Mouse (Mus musculus) cerebellum, adult 18-20 months (tissue): ENCODE data around the gene Tyk2.

Experiments
- DNase-seq, 2 experiments: peaks; one replicate each; pipeline ENCODE4 v3.0.0; 2021

Tyk2 gene

DNA sequence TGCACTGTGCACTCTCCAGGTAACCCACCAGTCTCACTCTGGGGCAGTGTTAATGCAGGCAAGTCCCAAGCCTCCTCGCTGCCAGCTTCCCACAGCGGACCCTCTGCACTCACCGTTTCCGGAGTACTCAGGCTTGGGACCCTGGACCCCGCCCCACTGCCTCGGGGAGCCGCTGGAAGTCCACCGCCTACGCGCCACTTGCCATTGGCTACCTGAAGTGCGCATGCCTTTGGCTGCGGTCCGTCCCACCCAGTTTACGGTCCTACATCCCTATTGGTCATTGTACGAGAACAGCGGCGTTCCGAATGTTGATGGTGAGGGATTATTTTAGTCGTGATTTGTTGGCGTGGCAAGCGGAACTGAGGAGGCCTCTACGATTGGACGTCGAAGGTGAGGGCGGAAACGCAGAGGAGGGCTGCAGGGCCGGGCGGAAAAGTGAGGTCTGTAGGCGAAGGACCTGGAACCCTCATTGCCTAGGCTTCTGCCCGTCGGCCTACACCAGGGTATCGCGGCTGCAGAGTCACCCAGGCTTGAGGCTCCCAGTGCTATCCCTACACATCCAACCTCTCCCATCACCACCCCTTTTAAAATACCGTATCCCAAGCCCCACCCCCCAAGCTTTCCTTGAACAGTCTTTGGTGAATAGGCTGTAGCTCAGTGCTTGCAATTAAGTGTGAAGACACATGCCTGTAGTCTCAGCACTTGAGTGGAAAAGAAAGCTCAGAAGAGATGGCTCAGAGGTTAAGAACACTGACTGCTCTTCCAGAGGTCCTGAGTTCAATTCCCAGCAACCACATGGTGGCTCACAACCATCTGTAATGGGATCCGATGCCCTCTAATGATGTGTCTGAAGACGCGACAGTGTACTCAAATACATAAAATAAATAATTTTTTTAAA is at the start of gene Tyk2:
Gene Tyk2, minus strand, starts transcription at position 185 of the 898 bp plus-strand sequence.
- DNase-seq, result peak; percentile 87 to 96

DNA sequence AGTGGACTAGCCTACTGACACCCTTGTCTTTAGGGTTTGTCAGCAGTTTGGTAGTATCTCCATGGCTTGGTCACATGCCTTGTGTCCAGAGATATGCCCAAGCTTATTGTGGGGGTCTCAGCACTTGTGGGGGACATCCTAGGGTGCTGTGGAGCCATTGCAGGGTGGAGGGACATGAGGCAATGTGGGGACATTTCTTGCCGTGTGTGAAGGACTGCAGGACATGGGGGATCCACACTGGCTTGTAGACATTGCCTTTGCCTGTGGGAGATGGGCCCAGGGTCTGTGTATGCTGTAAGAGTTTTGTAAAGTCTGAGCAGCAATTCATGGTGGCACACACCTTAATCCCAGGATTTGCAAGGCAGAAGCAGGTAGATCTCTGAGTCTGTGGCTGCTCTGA is 49.8 kb upstream of the Tyk2 start:
- no peak for DNase-seq

DNA sequence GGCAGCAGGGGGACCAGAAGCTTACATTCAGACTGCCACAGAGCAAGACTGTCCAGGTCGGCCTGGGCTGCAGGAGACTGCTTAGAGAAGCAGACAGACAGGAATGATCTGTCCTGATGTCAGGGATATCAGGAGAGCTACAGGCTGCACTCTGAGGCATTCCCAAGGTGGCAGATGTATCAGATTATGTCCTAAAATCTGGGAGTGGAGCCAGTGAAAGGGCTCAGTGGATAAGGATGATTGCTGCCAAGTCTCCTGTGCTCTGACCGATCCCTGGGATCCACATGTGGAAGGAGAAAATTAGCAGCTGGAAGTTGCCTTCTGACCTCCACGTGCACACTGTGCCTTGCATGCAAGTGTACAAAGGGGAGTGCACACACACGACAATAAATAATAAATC is 49.4 kb upstream of the Tyk2 start:
- no peak for DNase-seq

DNA sequence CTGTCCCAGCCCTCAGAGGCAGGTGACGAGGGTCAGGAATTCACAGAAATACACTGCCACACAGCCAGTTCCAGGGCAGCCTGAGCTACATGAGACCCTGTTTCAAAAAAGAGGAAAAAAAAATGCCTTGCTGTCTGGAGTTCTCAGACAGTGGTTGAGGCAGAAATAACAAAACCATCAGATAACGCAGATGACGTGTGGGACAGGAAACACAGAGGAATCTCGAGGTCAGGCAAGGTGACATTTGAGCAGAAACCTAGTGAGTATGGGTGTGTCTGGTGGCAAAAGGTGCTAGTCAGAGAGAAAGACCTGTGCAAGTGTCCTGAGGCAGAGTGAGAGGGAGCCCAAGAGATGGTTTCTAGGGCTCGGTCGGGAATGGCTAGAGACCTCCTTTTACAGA is 41.3 kb upstream of the Tyk2 start:
- DNase-seq, result no peak

DNA sequence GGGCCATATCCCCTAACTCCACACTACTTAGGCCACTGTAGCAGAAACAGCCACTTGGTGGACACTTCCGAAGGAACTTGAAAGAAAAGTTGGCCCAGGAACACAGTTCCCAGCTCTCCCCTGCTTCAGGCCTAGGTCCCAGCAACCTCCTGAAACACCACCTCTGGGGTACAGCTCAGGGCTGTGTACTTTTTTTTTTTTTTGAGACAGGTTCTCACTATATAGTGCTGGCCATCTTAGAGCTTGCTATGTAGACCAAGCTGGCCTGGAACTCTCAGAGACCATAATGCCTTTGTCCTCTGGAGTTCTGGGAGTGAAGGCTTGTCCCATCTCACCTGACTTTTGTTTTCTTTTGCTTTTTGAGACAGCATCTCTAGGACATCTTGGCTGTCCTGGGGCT is 38.1 kb upstream of the Tyk2 start:
- no peak for DNase-seq

DNA sequence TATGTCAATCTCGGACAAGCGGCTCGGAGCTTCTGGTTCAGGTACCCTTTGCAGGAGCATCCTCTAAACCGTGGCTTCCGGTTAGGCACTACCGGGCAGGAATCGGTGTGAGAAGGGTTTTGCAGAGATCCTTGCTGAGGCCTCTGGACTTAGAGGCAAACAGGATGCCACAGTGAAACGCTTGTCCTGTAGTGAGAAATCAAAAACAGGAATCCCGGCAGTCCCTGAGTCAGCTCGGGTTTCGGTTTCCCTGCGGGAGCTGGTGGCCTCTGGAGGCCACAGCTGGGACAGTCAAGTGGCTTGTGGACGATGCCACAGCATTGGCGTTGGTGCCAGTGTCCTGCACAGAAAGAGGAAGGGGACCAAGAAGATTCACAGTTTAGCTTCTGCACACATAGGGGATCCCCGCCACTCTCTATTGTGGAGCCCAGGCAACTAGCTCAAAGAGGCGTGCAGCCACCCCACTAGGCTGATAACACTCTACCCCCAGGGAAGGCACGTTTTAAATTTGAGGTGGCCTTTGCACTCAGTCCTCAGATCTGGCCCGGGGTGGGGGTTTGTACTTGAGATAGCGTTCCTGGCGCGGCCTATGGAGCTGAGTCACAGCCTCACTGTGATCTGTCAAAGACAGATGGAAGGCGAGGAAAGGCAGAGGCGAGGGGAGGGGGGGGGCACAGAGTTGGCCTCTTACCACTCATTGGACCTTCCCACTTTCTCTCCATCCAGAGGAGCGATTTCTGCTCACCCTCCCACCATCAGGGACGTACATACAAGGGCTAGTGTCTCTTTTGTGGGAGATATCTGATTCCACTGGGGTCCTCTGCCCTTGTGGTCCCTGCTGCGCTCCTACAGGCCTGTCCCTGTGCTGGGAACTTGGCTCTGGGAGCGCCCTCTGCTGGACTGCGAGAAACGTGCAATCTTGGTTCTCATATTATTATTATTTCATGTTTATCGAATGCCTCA is 37.4 kb upstream of the Tyk2 start:
- peak; percentile 60 to 76 for DNase-seq

DNA sequence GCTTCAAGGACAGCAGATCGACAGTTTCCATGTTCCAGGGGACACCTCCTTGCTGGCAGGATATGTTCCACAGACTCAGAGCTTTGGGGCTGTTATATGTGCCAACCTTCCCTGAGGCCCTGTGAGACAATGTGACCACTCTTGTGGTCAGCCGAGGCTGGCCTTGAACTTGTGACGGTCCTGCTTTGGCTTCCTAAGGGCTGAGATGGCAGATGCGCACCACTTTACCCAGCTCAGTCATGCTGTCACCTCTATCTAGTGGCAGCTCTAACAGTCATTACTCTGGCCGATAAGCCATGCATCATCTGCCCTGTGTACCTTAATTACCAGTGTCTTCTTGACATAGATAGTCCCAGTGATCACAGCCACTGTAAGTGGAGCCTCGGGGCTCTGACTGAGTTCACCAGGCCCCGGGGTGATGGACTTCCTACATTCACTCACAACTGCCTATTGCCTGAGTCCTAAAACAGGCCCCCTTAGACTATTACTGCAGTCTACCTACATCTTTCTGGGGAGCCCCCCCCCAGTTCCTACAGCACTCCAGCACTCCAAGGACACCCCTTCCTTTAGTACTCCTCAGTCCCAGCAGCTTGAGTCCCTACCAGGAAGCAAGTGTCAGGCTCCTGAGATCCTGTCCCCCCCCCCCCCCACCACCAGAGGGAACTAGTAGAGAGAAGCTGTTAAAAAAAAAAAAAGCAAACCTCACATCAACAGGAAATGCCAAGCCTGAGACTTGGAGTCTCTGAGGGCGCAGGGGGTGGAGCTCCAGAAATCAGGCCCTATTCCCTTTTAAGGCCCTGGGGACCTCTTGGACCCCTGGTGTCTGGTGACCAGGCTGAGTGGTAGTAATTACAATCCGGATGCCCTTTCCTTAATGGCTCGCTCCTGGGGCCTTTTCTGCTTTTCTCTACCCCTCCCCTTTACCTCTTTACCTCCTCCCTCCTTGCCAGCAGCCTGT is 36.4 kb upstream of the Tyk2 start:
- DNase-seq, result no peak

DNA sequence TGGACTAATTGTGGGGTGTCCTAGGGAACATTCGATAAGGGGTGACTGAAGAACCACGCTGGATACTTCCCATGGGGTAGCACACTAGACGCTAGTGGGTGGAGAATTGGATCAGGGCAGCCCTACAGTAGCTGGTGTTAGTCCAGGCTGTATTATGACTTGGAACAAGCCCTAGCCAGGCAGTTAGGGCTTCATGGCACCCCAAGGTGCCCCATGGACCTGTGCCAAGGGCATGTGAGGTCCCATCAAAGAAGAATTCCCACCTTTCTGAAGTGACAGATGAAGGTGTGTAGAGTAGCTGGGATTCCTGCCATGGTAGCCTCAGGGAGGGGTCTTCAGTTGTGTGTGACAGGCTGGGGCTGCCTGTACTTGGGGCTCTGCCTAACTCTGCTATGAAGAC is 35.5 kb upstream of the Tyk2 start:
- DNase-seq, result no peak

DNA sequence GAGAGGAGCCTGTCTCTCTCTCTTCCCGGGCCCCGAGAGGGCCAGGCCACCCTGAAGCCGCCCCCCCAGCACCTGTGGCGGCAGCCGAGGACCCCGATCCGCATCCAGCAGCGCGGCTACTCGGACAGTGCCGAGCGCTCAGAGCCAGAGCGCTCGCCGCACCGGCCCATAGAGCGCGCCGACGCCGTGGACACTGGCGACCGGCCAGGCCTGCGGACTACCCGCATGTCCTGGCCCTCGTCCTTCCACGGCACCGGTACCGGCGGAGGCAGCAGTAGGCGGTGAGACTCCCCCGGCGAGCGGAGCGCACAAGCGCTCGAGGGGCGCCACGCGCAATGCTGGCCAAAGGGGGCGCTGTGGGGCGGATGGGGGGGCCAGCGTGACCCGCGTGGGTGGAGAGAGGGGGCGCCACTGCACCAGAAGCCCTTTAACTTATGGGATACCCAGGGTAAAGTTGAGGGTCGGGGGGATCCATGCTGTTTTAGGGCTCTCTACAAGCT is 35.0 kb upstream of the Tyk2 start:
- no peak for DNase-seq

DNA sequence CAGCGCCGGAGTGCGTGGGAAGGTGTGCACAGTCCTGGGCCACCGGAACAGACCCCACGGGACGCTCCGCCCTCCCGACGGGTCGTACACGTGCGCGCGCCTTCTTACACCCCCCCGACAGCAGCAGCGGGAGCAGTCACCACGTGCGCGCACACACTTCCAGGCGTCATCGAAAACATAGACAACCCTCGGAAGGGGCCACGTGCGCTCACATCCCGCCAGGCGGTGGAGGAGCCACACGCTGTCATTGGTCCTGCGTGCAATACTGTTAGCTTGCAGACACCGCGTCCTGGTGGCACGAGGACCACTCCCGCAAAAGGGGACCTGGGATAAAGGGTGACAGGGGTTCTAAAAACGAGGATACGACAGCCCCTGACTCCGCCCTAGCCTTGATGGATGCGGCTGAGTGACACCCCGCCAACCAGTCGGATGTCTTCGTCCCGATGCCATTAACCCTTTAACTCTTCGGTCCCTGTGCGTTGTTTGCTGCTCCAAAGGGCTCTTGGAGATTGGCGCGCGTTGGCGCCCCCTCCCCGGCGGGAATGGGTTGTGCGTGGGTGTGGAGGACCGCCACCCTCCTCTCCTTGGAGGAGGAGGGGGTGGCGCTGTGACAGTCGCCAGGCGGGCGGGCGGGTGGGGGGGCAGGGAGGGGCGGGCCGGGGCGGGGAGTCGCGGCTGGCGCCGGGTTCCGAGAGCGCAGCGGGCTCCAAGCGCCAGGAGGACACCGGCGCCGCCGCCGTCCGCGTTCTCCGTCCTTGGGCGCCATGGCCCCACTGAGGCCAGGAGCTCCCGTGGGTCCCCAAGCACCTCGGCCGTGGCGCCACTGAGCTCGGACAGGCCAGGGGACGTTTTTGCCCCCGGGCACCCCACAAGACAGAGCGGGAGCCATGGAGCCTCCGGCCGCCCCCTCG is 34.3 kb upstream of the Tyk2 start, which contains the start of gene Pde4a:
Gene Pde4a, plus strand, starts transcription at position 674 of the 911 bp plus-strand sequence.
- DNase-seq, result no peak

DNA sequence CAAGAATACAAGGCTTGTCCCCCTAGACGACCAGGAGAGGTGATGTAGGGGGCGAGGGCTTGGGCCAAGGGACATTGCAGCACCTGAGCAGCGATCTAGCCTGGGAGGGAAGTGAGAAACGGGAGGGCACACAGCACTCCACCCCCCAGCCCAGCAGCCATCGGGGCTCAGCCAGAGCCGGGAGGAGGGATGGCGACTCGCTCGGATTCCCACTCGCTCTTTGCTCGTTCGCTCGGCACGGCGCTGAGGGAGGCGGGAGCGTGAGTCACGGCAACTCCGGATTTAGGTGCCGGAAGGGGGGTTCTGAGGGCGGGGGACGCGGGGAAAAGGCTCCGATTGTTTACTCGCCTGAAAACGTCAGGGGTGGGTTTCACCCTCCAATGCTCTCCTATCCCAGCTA is 33.0 kb upstream of the Tyk2 start:
- DNase-seq, result no peak

DNA sequence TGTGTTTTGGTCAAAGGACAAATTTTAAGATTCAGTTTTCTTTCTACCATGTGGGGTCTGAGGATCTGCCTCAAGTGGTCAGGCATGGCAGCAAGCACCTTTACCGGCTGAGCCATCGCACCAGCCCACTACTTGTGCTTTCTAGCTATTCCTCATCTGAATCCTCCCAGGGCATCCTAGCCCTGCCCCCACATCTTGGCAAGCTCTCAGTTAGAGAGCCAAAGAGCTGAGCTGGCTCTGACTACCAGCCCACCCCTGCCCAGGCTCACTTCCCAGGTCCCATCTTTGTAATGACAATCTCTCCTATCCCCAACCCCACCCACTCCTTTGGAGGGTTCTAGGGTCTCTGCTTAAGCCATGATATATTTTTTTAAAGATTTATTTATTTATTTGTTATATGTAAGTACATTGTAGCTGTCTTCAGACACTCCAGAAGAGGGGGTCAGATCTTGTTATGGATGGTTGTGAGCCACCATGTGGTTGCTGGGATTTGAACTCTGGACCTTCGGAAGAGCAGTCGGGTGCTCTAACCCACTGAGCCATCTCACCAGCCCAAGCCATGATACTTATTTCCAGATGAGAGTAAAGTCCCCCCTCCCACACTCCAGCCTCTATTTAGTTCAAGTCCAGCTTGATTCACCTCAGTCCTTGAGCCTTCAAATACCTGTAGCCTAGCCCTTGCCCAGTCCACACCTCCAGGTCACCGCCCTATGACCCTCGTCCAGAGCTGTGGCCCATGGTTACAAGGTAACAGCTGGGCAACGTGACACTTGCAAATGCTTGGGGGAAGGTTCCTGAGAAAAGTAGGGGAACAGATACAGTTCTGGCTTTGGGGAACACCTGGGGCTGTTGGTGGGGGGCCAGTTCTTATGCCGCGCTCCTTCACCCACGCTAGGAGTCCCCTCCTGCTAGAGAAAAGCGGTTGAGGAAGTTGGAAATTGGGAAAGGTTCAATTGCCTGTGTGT is 32.3 kb upstream of the Tyk2 start:
- no peak for DNase-seq

DNA sequence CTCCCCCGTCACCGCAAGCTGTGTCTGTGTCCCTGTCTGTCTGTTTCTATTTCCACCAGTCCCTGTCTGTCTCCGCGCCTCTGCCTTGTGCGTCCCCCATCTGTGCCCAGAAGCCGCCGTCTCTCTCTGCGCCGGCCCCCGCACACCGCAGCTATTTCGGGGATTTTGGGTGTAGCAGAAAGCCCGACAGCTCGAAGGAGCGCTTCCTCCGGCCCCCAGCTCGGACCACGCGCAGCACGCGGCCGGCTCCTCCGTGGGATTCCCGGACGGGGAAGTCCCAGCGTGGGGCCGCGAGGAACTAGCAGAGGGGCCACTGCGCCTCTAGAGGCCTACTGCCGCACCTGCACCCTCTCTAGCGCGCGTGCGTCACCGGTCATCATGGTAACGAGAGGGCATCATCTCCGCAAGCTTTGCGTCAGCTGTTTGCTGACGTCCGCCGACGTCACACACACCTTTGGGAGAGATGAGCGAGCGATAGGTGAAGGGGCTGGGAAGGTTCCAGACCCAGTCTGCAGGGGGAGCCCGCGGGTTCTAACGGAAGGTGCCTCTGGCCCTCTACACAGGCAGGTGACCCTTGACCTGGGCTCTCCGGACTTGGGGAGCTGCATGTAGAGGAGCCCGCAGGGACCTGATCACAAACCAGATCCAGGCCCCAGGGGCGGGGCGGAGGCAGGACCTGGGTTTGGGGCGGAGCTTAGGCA is 30.3 kb upstream of the Tyk2 start:
- peak; percentile 90 to 94 for DNase-seq

DNA sequence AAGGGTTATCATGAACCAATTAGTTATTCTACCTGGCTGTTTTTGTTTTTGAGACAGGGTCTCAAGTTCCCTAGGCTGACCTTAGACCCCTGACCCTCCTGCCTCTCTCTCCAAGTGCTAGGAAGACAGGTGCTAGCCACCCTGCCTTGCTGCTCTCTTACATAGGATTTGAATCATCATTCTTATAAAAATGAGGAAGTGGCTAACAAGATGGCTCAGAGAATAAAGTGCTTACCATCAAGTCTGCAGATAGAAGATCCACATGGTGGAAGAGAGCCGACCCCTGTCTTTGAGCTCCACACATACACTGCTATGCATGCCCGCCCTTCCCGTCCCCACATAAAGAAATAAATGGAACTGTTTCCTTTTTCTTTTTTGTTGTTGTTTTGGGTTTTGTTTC is 23.7 kb upstream of the Tyk2 start:
- no peak for DNase-seq

DNA sequence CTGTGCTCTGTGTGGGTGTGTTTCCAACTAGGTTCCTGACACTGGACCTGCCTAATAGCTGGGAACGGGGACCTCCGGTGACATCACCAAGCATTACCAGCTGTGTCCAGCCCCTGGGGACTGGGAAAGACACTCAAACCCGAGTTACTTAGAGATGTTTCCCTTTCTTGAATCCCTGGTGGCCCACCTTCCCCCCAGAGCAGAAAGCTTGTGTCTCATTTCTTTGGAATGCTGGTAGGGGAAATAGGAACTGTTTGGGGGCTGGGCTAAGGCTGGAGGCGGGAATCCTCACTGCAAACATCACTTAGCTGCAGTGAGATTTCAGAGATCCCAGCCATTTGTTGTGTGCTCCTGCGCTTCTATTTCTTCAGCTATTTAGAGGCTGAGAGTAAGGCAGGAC is 22.8 kb upstream of the Tyk2 start:
- DNase-seq, result no peak

DNA sequence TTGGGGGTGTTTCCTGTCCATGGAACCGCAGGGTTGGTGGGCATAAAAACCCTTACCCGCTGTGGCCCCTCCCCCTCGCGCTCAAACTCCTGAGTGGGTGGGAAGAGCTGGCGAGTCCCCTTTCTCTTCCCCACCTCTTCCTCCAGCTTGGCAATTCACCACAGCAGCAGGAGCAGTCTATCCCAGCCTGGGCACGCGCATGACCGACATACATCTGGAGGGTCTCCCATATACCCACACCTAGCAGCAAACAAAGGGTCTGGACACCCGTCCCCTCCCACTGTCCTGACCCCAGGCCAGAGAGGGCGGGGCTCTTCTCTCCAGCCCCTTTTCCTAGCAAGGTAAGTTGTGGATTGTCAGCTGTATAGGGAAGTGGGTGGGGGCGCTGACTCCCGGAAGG is 22.3 kb upstream of the Tyk2 start:
- DNase-seq, result no peak

DNA sequence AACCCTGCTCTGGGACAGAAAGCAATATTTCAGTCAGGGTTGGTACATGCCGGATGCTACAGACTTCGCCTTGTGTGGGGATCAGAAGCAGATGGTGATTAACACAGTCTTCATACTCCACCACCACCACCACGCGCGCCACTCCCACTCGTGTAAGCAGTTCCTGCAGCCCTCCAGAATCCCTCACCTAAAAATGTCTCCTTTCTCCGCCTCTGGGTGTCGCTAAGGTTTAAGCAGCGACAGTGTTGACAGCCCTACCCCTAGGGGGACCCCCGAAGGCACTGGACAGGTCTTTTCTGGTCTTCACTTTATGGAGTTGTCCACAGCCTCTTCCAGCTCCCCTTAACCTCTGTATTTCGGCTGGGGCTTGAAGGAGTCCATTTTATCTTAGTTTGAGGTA is 21.7 kb upstream of the Tyk2 start:
- no peak for DNase-seq

DNA sequence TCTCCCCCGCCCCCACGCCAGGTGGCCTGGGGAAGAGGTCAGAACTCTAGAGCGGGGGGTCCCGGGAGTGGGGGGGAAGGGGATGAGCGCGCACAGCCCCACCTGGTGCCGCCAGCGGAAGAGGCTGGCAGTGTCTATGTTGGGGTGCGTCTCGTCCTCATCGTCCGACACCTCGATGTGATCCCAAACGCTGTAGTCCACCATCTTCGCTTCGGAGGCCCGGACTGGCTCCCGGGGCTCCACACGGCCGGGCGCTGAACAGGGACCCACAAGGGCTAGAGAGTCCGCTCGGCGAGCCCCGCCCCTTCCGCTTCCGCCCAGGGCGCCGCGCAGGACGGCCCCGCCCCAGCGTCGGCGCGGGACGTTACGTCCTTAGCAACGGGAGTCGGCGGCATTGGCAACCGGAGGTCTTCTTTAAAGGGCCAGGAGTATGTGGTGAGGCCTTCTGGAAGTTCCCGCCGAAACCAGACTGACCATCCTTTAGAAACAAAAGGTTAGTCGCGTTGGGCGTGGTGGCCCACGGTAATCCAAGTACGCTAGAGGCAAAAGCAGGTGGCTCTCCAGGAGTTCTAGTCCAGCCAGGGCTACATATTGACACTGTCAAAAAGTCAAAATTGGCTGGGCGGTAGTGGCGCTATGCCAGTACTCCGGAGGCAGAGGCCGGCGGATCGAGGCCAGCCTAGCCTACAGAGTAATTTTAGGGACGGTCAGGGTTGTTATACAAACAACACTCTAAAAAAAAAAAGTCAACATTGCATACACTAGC is 18.8 kb upstream of the Tyk2 start, which contains the start of gene Cdc37:
Gene Cdc37, minus strand, starts transcription at position 329 of the 766 bp plus-strand sequence.
- peak; percentile 93 to 96 for DNase-seq
